Mouse (Mus musculus): ENCODE data around the gene Gm45213.

Gm45213 gene

GRCm38 (mm10) chr7:66043552-66044459 is at the start of gene Gm45213:
Gm45213 (plus strand) TSS chr7:66043602.
- DNase-seq = no peak

DNA sequence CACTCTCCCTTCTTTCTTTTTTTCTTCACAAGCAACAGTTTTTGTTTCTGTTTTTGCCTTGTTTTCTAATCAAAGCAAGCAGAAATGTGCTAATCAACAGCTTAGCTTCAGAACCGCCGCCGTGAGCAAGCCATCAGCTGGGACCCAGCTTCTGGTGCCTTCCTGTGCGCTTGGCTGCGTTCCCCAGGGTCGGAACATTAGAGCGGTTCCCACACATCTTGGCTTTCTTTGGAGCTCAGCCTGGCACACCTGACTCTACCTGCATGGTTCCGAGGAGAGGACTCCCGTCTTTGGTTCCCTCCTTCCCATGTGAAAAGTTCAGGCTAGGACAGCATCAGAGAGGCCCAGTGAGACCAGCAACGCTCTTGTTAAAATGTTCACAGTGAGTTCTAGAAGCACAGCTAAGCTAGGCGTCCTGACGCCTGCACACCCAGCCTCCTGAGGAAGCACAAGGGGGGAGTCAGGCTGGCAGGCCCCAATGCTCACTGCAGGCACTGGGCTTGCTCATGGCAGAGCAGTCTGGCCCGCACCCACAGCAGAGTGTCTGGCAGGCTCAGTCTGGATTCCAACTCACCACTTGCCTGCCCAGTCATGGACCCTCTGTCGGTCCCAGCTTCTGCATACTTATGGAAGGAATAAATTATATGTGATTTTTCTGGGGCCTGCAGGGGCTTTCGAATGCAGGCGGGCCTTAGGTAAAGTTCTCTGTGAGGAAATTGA is 42.2 kb upstream of the Gm45213 start:
- no peak for DNase-seq

DNA sequence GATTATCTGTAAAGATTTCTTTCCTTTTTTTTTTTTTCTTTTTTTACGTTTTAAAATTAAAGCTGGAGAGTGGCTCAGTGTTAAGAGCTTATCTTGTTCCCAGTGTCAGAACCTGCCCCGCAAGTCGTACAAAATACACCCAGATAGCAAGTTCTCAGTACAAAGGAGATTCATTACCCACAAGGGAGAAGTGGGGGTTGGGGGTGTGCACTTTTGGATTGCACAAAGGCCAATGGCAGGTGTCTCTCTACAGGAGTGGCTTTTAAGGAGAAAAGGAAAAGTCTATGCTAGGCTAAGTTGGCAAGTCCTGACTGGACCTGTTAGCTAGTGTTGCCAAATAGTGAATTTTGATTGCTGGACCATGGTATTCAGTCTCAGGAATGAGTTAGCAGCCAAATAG is 41.6 kb upstream of the Gm45213 start:
- no peak for DNase-seq

DNA sequence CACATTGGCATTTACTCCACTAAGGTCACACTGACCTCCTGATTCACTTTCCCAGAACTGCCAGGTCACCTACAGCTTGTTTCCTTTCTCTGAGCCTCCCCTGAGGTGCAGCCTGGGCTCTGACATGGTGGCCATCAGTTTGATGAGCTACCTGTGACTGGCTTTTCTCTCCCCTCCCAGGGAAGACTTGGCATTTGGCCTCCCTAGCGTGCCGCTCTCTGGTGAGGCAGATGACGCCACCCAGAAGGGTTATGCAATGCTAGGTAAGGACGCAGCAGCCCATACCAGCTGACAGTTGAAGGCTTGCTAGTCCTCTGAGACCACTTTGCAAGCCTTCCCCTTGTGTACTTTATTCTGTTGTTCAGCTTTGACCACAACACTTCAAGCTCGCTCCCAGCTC is 40.0 kb upstream of the Gm45213 start:
- DNase-seq = no peak

- no peak for DNase-seq
Measured at GRCm38 (mm10) chr7:66003865-66004638, 39.4 kb upstream of the Gm45213 start.

DNA sequence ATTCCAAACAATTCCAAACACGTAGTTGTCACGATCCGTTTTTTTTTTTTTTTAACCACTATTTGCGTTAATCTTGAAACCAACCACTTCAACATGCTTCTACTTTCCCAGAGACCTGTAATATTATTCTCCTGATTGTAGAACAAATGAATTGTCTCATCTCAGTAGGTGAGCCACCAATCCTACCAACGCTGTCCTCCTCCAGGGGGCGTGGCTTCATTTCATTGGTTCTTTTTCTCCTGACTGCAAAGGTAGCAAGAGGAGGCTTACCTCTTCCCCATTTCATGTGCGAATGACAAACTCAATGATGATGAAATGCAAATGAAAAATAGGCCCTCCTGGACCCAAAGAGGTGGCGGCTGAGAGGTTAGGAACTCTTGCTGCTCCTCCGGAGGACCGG is 38.3 kb upstream of the Gm45213 start:
- no peak for DNase-seq

DNA sequence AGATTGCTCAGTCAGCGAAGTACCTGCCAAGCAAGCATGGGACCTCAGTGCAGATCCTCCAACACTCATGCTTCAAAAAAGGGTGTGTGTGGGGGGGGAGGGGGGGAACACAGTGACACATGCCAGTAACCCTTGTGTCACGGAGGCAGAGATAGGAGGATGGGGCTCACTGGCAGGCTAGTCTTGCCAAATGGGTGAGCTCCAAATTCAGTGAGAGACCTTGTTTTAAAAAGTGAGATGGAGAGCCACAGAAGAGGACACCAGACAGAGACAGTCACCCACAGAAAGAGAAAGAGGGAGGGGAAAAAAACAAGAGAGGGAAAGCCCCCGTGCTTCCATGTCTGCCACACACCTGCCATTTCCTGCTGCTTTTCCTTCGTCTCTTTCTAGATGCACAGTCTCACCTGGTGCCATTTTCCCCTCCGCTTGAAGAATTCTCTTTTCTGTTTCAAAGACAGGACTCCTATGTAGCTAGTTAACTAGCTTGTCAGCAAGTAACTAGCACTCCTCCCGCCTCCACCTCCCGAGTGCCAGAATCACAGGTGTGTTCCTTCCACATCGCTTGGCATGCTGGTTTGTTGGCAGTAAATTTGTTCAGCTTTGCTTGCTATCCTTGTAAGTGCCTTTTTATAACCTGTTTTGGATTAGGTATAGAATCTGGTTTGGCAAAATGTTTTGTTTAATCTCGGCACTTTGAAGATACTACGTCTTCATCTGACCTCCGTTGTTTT is 35.1 kb upstream of the Gm45213 start:
- no peak for DNase-seq

DNA sequence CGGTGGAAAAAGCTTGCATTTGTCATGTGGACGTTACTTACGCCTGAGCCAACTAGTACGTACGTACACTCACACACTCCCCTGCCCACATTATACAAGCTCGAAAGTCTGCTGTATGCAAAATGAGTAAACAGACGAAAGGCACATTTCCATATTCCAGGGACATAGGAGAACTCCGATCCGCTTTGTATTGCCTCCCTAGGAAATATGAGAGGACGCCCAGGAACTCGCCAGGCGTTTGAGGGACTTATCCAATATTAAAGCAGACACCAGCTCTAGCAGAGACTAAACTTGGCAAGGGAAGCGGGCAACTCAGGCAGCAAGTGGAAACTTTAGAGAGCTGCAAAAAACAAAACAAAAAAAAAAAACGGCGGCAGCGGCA is 34.5 kb upstream of the Gm45213 start:
- DNase-seq = no peak

- DNase-seq = no peak
Measured at GRCm38 (mm10) chr7:66010518-66010917, 32.9 kb upstream of the Gm45213 start.

GRCm38 (mm10) chr7:66027747-66028146 is 15.7 kb upstream of the Gm45213 start:
- peak; percentile 33 for DNase-seq

DNA sequence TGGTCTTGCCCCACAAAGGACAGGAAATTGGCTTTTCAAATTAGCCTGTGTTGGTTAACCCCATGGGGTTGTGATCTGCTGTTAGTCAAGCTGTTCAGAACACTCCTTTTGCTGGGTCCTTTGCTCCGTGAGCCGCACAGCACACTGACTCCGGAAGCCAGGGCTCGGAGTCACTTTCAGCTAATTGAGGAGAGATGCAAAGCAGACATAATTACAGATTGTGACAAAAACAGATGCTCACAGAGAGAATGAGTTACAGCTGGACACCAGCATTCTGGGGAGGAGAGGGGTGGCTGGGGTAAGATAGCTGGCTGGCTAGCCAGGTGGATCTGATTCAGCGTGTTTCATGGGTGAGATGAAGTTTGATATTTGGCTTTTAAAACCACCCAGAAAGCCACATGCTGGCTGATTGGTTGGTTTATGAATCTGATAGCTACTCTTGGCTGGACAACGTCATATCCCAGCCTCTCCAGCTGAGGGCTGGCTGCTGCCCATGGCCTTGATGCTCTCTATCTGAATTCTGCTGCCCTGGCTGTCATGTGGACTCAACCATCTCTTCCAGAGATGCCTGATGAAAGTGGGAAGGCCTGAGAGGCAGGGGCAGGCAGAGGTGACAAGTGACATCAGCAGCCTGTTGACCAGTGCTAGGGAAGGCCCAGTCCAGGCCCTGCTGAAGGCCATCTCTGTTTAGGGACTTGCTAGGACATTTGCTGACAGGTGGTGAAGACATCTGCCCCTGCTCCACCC is 14.5 kb upstream of the Gm45213 start:
- DNase-seq = no peak

- DNase-seq = no peak
Measured at GRCm38 (mm10) chr7:66036809-66037208, 6.6 kb upstream of the Gm45213 start.

- no peak for DNase-seq
Measured at GRCm38 (mm10) chr7:66038261-66038660, 5.1 kb upstream of the Gm45213 start.

DNA sequence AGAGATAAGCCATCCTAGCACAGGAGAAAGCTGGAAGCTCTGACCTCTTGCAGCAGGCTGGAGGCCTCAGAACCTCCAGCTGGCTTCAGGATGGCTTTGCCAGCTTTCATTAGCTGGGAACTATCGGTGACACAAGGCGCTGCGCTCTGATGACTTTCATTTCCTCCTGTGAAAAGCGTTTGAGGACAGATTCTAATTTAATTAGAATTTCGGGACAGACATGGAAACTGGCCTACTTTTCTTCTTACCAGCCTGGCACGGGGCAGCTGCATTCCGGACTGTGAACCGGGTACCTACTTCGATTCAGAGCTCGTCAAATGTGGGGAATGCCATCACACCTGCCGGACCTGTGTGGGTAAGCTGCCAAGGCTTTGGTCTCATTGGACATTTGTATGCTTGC is 4.7 kb upstream of the Gm45213 start:
- DNase-seq = no peak

- DNase-seq = no peak
Measured at GRCm38 (mm10) chr7:66040026-66040814, 3.2 kb upstream of the Gm45213 start.

DNA sequence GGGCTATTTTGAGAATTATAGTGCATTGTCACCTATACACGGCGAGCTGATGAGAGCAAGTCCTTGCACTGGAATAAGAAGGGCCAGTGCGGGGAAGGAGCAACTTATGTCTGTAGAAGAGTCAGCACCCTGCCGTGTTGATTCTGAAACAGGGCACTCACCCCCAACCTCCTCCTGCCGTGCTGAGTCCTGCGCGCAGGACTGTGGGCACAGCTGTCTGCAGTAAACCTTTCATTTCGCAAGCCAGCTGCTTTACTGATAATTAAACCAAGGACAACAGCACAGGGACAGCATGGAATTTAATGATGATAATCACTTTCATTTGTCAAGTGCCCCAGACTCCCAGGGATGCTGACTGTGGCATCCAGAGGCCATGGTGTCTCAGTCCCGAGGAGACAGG is 1.2 kb downstream of the Gm45213 start:
- no peak for DNase-seq

DNA sequence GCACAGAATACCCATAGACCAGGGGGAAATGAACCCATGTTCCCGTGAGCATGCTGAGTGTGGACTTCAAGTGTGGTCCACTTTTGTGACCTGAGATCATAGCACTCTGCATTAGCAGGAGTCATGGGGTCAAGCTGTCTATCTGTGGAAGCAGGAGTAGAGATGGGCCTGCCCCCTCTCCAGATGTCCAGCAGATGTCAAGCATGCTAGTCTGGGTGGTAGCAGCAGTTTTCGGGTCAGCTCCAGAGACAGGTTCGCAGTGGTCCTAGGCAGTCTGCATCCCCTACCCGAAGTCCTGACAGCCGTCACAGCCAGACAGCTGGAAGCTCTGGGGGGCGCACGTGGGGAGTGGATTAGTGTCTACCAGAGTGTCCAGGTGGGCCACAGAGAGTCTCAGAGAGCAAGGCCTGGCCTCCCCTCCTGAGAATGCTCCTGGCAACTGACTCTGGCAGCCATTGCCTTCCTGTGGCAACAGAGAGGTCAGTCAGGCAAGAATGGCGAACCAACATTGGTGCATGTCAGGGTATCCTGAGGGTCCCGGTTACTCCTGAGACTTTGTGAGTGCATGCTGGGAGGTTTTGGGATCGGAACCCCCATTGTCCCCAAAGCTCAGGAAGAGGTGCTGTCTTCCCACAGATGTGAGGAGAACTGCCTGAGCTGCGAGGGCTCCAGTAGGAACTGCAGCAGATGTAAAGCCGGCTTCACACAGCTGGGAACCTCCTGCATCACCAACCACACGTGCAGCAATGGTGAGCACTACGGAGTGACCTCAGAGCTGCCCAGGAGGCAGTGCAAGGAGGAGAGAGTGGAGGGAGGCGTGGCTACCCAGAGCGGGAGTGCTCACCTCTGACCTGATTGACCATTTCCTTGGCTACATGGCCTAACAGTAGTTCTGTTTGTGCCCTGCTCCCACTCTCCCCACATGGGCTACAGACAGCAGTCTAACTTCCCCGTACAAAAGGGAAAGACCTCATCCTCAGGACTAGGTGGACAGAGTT is 3.8 kb downstream of the Gm45213 start:
- DNase-seq = no peak

GRCm38 (mm10) chr7:66047975-66048374 is 4.6 kb downstream of the Gm45213 start:
- DNase-seq = no peak

DNA sequence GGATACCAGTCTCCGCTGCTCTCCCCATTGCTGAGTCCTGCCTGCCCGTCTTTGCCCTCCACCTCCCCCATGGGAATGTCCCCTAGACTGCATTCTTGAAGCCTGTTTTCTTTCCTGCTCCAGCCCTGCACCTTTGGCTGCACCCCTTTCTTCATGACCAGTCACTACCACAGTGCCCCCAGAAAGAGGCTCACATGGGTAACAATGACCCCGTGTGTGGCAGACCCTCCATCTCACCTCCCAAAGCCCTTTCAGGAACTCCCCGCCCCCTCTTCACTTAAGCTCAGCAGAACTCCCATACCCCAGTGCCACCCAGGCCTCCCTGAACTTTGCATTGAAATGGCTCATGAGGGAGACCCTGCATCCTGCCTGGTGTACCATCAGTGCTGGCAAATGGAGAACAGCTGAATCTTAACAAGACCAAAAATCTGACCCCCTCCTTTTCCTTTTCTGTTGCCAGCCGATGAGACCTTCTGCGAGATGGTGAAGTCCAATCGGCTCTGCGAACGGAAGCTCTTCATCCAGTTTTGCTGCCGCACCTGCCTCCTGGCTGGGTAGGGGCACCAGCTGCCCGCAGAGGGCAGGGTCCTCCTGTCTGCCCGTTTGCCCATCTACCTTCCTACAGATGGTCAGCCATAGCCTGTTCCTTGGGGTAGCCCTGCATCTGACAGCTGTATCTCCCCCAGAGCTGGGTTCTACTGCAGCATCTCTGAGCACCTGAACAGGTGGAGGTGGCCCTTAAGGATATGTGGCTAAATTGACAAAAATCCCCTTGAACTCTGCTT is 5.2 kb downstream of the Gm45213 start:
- no peak for DNase-seq
